Mouse (Mus musculus) embryonic facial prominence, embryonic 14.5 days (tissue): Measurements from ENCODE around the gene Cpox. TPM values are rescaled to one million over a fixed set of nuclear protein-coding genes. Genes with fewer than 3 reads are reported as not detected.

ENCODE experiments used
- ATAC-seq: fragments of 200-750 bp; cut with Nextera tagmentation; 2 replicates; pipeline ENCODE4 v1.8.0; 2017; ENCODE audit warnings: low read depth, moderate number of reproducible peaks, moderate TSS enrichment
- DNase-seq: peaks from one replicate; pipeline ENCODE4 v3.0.0-alpha.2; 2015; ENCODE audit warnings: low spot score
- H3K27ac ChIP-seq: fragments of 300-500 bp; sonication (generic); replicated peaks from 2 replicates; pipeline ENCODE4 v1.5.1; 2014; ENCODE audit warnings: low read depth, mild to moderate bottlenecking, low read length, moderate library complexity
- H3K27me3 ChIP-seq: fragments of 300-500 bp; sonication (generic); replicated peaks from 2 replicates; pipeline ENCODE4 v1.6.1; 2014; ENCODE audit warnings: low read length; ENCODE audit not compliant: control insufficient read depth, insufficient read depth
- H3K36me3 ChIP-seq: fragments of 300-500 bp; sonication (generic); 2 replicates; pipeline ENCODE4 v1.6.1; 2014; ENCODE audit warnings: low read length, mixed read lengths; ENCODE audit not compliant: control insufficient read depth, insufficient read depth
- H3K4me1 ChIP-seq: fragments of 300-500 bp; sonication (generic); 2 replicates; pipeline ENCODE4 v1.6.1; 2014; ENCODE audit warnings: antibody characterized with exemption, low read length; ENCODE audit not compliant: control insufficient read depth, insufficient read depth
- H3K4me2 ChIP-seq: fragments of 300-500 bp; sonication (generic); 2 replicates; pipeline ENCODE4 v1.6.1; 2014; ENCODE audit warnings: low read depth, mild to moderate bottlenecking, low read length, moderate library complexity, mixed read lengths
- H3K4me3 ChIP-seq: fragments of 300-500 bp; sonication (generic); 2 replicates; pipeline ENCODE4 v1.5.1; 2014; ENCODE audit warnings: low read depth, mild to moderate bottlenecking, low read length
- H3K9ac ChIP-seq: fragments of 300-500 bp; sonication (generic); 2 replicates; pipeline ENCODE4 v1.6.1; 2014; ENCODE audit warnings: low read depth, mild to moderate bottlenecking, low read length, moderate library complexity, mixed read lengths
- H3K9me3 ChIP-seq: fragments of 300-500 bp; sonication (generic); 2 replicates; pipeline ENCODE4 v1.6.1; 2016; ENCODE audit warnings: low read length; ENCODE audit not compliant: control insufficient read depth
- WGBS: fragments of 180-500 bp; shearing (Covaris S2); extraction: QIAGEN DNeasy Blood & Tissue Kit; methylation state at CpG from one replicate; pipeline ENCODE4 v1.1.7; 2014; 5-methylcytosine and 5-hydroxymethylcytosine counted together
- polyA plus RNA-seq: library from polyadenylated mRNA; unstranded; fragments of >200 nt; fragmentation: Nextera tagmentation; extraction: Ambion mirVana; gene quantifications from 2 replicates; pipeline ENCODE4 v1.2.1, GENCODE M21; 2014

The Cpox gene
- polyA plus RNA-seq, 1 experiment from 2014 or later = 18.0 TPM

GRCm38 (mm10) chr16:58683911-58684310 is 13.8 kb downstream of the Cpox start:
- WGBS = 87% methylated on average over 4 of the region's 4 CpGs
- H3K27me3 ChIP-seq = no peaks in the 10 kb centered on the region
- DNase-seq = no peak

GRCm38 (mm10) chr16:58684537-58684936 is 14.4 kb downstream of the Cpox start:
- no peak for ATAC-seq
- no peak overlapping the region for H3K27ac ChIP-seq
- no peak for DNase-seq
- no peaks in the 10 kb centered on the region for H3K27me3 ChIP-seq
- H3K9me3 ChIP-seq = no peaks in the 10 kb centered on the region
- H3K36me3 ChIP-seq = peaks cover 15% of the 10 kb centered on the region
- no peak overlapping the region for H3K4me3 ChIP-seq
- no peak overlapping the region for H3K9ac ChIP-seq
- no peaks in the 10 kb centered on the region for H3K4me1 ChIP-seq
- no peak overlapping the region for H3K4me2 ChIP-seq

More at GRCm38 (mm10) chr16:58683911-58684310, 13.8 kb downstream of the Cpox start:
- H3K9ac ChIP-seq = no peak overlapping the region
- no peak overlapping the region for H3K4me2 ChIP-seq
- H3K4me1 ChIP-seq = no peaks in the 10 kb centered on the region
- ATAC-seq = no peak
- H3K27ac ChIP-seq = no peak overlapping the region
- peaks cover 18% of the 10 kb centered on the region for H3K36me3 ChIP-seq
- no peaks in the 10 kb centered on the region for H3K9me3 ChIP-seq
- no peak overlapping the region for H3K4me3 ChIP-seq

GRCm38 (mm10) chr16:58685548-58686537 is 15.8 kb downstream of the Cpox start:
- H3K9me3 ChIP-seq = no peaks in the 10 kb centered on the region
- peaks cover 10% of the 10 kb centered on the region for H3K36me3 ChIP-seq
- WGBS = 71% methylated on average over 20 of the region's 20 CpGs
- H3K27me3 ChIP-seq = no peaks in the 10 kb centered on the region
- no peak overlapping the region for H3K4me2 ChIP-seq
- DNase-seq = no peak
- H3K4me1 ChIP-seq = no peaks in the 10 kb centered on the region
- no peak overlapping the region for H3K9ac ChIP-seq
- H3K4me3 ChIP-seq = no peak overlapping the region
- H3K27ac ChIP-seq = no peak overlapping the region
- ATAC-seq = no peak

- Histone ChIP-seq H3K4me3 (no peak overlapping the region), H3K4me2 (no peak overlapping the region), H3K27me3 (no peaks in the 10 kb centered on the region), H3K27ac (no peak overlapping the region), H3K9me3 (no peaks in the 10 kb centered on the region), H3K4me1 (no peaks in the 10 kb centered on the region), H3K36me3 (no peaks in the 10 kb centered on the region), H3K9ac (no peak overlapping the region)
- WGBS = 89% methylated on average over 1 of the region's 1 CpGs
- DNase-seq (no peak), ATAC-seq (no peak)
Observed at GRCm38 (mm10) chr16:58688534-58688933, 18.4 kb downstream of the Cpox start.

GRCm38 (mm10) chr16:58689555-58690169 is 19.6 kb downstream of the Cpox start:
- no peaks in the 10 kb centered on the region for H3K36me3 ChIP-seq
- H3K4me2 ChIP-seq = no peak overlapping the region
- 72% methylated on average over 5 of the region's 5 CpGs for WGBS
- H3K4me1 ChIP-seq = no peaks in the 10 kb centered on the region
- ATAC-seq (no peak), DNase-seq (no peak)
- no peaks in the 10 kb centered on the region for H3K27me3 ChIP-seq
- no peak overlapping the region for H3K27ac ChIP-seq
- H3K4me3 ChIP-seq = no peak overlapping the region
- no peak overlapping the region for H3K9ac ChIP-seq
- H3K9me3 ChIP-seq = no peaks in the 10 kb centered on the region

- no peaks in the 10 kb centered on the region for H3K27me3 ChIP-seq
- H3K9me3 ChIP-seq = no peaks in the 10 kb centered on the region
- H3K27ac ChIP-seq = no peak overlapping the region
- ATAC-seq (no peak), DNase-seq (no peak)
- no peak overlapping the region for H3K4me2 ChIP-seq
- H3K9ac ChIP-seq = no peak overlapping the region
- H3K4me1 ChIP-seq = no peaks in the 10 kb centered on the region
- no peak overlapping the region for H3K4me3 ChIP-seq
- no peaks in the 10 kb centered on the region for H3K36me3 ChIP-seq
- 81% methylated on average over 5 of the region's 5 CpGs for WGBS
Observed at GRCm38 (mm10) chr16:58690322-58690732, 20.2 kb downstream of the Cpox start.

GRCm38 (mm10) chr16:58694091-58694490 is 24.0 kb downstream of the Cpox start:
- no peak overlapping the region for H3K4me3 ChIP-seq
- no peak overlapping the region for H3K27ac ChIP-seq
- H3K9ac ChIP-seq = no peak overlapping the region
- H3K9me3 ChIP-seq = no peaks in the 10 kb centered on the region
- no peaks in the 10 kb centered on the region for H3K4me1 ChIP-seq
- no peaks in the 10 kb centered on the region for H3K36me3 ChIP-seq
- DNase-seq (no peak), ATAC-seq (no peak)
- WGBS = 88% methylated on average over 5 of the region's 5 CpGs
- no peaks in the 10 kb centered on the region for H3K27me3 ChIP-seq
- H3K4me2 ChIP-seq = no peak overlapping the region

- no peak overlapping the region for H3K4me2 ChIP-seq
- WGBS = 85% methylated on average over 3 of the region's 3 CpGs
- no peak for ATAC-seq
Observed at GRCm38 (mm10) chr16:58696796-58697195, 26.7 kb downstream of the Cpox start.

More at GRCm38 (mm10) chr16:58696796-58697195, 26.7 kb downstream of the Cpox start:
- no peaks in the 10 kb centered on the region for H3K27me3 ChIP-seq
- H3K27ac ChIP-seq = no peak overlapping the region
- no peak for DNase-seq
- H3K36me3 ChIP-seq = no peaks in the 10 kb centered on the region
- H3K9me3 ChIP-seq = no peaks in the 10 kb centered on the region
- no peaks in the 10 kb centered on the region for H3K4me1 ChIP-seq
- no peak overlapping the region for H3K4me3 ChIP-seq
- no peak overlapping the region for H3K9ac ChIP-seq
